Mouse (Mus musculus) lung, postnatal 25 days (tissue): ENCODE measurements at regions not wholly inside any gene's neighbourhood (a gene's known extent, or its start where the extent isn't known, plus 50 kb on each side); places are given as distances from the start of the nearest gene placed in this dataset.

Experiments
- DNase-seq: peaks from one replicate; pipeline ENCODE4 v3.0.0; 2022; ENCODE audit warnings: low spot score

- DNase-seq, result no peak
Observed at GRCm38 (mm10) chr3:70097813-70098212, 90.4 kb downstream of the Otol1 start.

- no peak for DNase-seq
Observed at GRCm38 (mm10) chr3:70102091-70102490, 94.7 kb downstream of the Otol1 start.

DNA sequence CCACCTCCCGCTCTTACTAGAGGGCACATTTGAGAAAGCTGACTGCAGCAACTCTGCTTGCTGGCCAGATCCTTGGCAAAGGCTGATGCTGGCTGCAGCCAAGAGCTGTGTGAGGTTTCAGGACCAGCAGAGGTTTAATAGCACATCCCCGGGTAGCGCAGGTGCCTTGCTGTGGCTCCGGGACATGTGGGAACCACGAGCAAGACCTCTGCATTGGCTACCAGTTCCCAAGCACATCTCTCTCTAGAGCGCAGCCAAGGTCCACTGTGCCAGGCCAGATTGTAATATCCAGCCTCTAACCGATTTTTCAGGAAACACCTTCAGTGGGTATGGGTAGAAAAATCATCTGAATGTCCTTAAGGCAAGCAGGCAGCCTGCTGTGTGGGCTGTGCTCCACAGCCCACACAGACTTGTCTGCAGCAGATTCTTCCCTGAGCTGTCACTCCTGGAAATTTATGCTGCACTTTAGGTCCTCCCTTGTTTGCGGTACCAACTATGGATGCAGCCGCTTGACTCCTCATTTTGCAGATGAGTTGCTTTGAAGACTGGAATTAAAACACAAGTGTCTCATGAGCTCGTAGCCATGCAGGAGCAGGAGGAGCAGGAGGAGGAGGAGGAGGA is 95.3 kb downstream of the Otol1 start:
- DNase-seq, result no peak

DNA sequence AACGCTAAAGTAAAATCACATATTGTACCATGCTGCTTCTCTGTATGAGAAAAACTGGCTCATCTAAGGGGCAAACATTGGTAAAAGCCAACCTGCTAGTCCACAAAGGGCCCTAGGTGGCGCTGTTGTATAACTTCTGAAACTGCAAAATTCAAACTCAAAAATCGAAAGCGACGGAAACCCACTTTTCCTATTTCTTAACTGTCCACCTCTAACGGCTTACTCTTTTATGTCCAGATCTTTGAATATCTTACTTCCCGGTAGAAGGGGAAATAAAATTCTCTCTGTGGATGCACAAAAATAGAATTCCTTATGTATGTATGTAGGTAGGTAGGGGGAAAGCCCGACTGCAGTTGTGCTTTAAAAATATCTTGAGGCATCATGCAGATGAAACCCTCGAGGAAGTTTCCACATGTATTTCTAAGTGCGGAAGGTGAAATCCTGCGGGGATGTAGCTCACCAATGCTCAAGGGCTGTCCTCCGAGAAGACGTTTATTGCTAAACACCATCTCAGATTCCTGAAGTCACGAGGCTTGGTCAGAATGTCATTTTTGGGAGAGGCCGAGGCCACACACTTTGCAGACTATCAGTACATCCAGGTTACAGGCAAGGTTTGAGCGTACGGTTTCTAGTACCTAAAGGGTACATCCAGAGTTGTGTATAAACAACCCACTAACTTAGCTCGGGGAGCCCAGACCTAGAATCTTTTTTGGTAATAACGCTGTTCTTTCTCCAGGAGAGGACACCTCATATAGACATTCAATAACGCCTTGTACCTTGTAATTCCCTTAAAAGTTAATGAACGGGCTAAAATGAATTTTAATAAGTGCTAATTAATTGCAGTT is 96.8 kb downstream of the Otol1 start:
- DNase-seq, result peak; percentile 68

DNA sequence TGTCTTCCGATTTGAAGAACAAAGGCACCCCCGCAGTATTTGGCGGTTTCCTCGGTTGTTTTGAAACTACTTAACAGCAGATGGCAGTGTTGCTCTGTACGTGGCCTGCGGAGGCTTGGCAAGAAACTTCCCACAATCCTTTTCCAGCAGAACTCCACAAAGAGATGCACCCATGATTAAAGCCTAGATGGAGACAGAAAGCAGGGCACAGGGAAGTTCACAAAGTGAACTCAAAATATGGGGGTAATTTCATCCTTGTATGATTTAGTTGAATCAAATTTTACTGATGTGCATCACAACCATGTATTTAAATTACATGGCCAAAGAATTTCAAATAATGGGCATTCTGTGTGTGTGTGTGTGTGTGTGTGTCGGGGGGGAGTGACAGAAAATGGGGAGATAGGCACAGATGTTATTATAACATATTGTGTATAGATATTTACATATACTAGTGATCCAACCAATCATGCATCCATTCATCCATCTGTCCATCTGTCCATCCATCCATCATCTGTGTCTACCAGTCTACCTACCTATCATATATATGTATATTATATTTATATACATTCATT is 97.5 kb downstream of the Otol1 start:
- DNase-seq, result peak; percentile 51

DNA sequence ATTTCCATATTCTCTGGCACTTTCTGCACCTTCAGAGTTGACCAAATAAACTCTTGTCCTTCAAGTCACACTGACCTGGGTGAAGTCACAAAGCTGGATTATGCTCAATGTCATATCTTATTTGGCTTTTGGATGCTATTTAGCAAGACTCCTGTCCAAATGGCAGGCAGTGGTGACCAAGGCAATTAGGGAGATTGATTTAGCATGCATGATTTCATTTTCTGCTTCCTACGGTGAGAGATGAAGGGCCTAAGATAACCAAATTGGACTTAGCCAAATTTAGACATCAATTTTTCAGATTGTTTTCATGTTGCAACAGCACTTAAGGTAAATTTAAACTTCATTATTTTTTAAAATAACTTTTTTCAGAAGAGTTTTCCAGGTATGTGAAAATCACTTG is 98.1 kb downstream of the Otol1 start:
- DNase-seq, result no peak

GRCm38 (mm10) chr3:70106141-70106540 is 98.7 kb downstream of the Otol1 start:
- DNase-seq, result no peak

DNA sequence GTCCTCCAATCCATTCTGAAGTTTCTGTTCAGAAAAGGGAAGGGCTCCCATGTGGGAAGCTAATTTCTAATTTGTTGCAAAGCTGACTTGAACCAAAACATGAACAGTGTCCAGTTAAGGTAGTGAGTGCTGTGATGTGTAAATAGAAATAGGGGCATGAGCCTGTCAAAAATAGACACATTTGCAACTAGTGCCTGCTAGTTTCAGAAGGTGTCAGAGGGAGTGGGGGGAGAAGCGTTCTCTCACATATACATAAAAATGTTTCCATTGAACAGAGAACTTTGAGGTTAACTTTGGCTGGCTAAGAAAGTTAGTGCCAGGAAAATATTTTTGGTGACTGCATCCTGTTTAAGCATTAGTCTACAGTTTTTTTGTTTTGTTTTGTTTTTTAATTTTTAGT is 118.8 kb downstream of the Otol1 start:
- DNase-seq, result no peak

- no peak for DNase-seq
Observed at GRCm38 (mm10) chr3:70130241-70131029, 123.0 kb downstream of the Otol1 start.

- DNase-seq, result no peak
Observed at GRCm38 (mm10) chr3:70134963-70135362, 127.5 kb downstream of the Otol1 start.

- DNase-seq, result no peak
Observed at GRCm38 (mm10) chr3:70138488-70138887, 131.1 kb downstream of the Otol1 start.

DNA sequence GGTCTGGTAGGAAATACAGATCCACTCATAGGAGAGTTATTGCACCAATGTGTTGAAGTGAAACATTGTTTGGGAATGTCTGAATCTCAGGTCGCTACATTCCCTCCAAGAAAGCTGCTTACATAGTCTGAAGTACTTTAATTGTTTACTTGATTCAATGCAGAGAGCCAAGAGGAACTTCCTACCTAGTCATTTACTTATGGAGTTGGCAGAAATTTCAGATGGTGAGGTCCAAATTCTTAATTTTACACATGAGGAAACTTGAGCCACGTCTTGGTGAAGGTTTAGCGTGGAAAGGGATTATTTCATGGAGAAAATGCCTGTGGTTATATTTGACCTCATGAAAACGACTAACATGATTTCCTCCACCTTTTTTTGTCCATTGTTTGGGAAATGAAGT is 131.5 kb downstream of the Otol1 start:
- no peak for DNase-seq

DNA sequence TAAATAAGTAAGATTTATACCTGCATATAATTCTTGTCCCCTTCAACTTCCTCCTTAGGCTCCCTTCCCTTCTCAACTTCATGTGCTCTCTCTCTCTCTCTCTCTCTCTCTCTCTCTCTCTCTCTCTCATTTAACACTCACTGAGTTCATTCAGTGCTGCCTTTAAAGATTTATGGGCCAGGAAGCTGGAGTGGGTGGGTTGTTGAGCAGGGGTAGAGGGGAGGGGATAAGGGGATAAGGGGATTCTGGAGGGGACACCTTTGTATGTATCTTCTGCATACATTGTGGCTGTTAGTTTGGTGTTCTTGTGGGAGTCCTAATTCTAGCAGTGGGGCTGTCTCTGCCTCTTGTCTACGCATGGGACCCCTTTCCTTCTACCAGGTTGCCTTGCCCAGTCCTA is 138.3 kb downstream of the Otol1 start:
- no peak for DNase-seq

GRCm38 (mm10) chr3:70151156-70151555 is 143.7 kb downstream of the Otol1 start:
- DNase-seq, result no peak

GRCm38 (mm10) chr3:70160043-70160442 is 152.6 kb downstream of the Otol1 start:
- no peak for DNase-seq

GRCm38 (mm10) chr3:70171667-70172066 is 164.3 kb downstream of the Otol1 start:
- no peak for DNase-seq

DNA sequence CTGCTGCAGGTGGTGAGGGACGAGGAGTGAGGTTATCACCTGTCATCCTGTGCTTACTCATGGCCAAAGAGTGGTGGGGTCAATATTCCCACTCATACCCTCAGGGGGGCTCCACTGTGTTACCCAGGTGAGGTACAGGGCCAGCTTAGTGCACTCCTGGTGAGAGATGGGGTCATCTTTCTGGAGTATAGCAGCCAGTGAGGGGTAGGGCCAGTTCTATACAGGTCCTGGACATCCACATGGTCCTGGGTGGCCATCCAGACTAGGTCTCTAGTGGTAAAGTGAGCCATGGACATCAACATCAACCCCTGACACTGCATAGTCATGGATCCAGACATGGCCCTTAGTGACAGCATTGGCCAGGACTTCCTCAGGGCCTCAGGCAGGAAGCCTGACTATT is 169.0 kb downstream of the Otol1 start:
- DNase-seq, result no peak

- no peak for DNase-seq
Observed at GRCm38 (mm10) chr3:70181611-70182010, 174.2 kb downstream of the Otol1 start.

DNA sequence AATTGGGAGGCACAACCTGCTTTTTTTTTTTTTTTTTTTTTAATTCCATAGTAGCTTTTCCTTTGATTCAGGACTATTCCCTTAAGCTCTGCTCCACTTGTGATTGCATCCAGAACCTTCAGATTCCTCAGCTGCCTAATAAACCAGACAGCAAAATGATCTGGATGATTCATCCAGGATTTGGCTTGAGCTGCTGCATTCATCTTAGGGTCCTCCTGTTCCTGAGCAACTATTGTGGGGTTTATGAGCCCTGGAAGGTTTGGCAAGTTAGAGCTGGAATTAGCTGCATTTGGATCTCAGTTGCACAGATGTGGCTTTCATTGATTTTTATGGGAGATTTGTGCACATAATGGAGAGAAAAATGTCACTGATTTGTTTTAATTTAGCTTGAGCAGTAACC is 183.3 kb downstream of the Otol1 start:
- DNase-seq, result no peak

- DNase-seq, result no peak
Observed at GRCm38 (mm10) chr3:70196671-70197070, 189.3 kb downstream of the Otol1 start.

DNA sequence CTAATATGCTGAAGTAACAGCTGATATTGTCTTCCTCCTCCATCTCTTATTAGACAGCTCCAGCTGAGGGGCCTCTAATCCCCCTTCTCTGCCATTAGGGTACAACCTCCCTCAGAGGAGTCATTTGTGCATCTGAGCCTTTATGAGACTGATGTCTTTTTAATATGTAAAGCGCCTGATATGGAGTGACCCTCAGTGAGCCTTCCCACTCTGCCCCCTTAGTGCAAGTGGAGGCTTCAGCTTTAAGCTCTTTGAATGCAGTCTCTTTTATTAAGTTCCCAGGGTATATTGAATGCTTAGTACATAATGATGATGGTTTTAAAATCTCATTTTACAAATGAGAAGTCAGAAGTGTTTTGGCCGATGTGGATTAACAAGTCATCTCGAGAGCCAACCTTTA is 191.5 kb downstream of the Otol1 start:
- no peak for DNase-seq

DNA sequence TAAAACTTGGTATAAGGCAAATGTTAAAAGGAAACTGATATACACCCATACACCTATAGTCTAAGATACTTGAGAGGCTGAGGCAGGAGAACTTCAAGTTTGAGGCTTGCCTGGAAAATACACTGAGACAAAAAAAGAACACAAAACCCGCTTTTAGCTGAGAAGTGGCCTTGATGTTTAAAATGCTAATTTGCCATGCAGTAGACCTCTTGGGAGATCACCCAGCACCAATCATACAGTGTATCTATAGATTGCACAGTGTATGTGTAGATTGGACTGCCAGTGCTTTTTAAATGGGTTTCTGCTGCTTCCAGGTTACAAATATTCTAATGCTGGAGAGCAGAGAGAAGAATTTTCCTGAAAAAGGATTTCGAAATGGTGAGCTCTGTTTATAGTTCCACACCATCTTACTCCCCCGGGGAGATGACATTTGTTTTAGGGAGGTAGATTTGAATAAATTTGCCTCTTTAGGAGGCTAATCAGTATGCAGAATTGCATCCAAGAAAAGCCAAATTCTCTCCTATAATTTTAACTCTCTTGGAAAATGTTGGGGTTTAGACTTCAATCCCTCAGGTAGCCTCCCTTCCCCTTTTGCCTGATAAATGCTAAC is 194.0 kb downstream of the Otol1 start:
- no peak for DNase-seq
